Mouse (Mus musculus): ENCODE results near the gene Slc17a9. TPM values are rescaled to one million over a fixed set of nuclear protein-coding genes. Genes with fewer than 3 reads are reported as not detected.
"Not testable (repeated sequence)": the region's sequence is repeated elsewhere in the genome, so short reads cannot be mapped to it uniquely, and the experiment has no call there.

Gene Slc17a9
- total RNA-seq, 2 experiments from 2014 or later, result 0.44 to 0.50 TPM

GRCm38 (mm10) chr2:180709923-180710272 is 15.2 kb upstream of the Slc17a9 start, which contains the start of the genes Dido1 and Gid8:
Gene Dido1 (minus strand): TSS chr2:180709999.
Gene Gid8 (plus strand): TSS chr2:180710117.
- peak; percentile 97 for DNase-seq
- intact Hi-C loops (cut with DNase I), result no loop called here

DNA sequence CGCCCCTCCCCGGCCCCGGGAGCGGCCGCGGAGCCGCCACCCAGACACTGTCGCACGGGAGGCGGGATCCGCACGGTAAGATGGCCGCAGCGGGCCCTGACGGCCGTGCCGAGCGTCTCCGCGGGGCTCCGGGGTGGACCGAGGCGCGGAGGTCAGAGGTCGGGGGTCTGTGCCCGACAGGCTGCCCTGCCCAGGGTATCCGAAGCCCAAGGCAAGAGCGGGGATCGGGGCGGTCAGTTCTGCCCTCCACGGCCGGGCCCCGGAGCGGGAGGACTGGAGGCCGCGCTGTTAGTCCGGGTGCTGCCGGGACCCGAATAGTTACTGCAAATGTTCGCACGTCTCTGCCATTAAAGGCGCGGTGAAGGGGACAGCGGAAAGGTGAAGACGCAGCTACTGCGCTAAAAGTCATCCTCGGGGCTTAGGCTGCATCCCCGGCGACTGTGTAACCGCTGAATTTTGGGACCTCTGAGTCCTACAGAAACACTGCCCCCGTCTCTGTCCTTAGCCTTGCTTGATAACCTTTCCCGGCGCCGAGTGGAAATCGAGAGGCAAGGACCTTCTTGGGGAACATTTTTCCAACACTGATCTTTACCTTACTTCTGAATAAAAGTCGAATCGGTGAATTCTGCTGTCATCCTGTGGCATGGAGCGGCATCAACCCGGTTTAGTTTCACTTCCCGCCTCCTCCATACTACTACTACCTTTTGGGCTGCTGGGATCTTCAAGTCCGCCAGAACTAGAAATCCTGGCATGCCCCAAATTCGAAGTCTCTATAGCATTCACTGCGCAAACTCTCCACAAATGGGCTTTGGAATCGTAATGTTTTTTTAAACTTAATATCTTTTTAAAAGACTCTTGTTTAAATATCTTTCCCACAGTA is 14.5 kb upstream of the Slc17a9 start:
- intact Hi-C loops (cut with DNase I), result no loop called here
- no peak for DNase-seq

DNA sequence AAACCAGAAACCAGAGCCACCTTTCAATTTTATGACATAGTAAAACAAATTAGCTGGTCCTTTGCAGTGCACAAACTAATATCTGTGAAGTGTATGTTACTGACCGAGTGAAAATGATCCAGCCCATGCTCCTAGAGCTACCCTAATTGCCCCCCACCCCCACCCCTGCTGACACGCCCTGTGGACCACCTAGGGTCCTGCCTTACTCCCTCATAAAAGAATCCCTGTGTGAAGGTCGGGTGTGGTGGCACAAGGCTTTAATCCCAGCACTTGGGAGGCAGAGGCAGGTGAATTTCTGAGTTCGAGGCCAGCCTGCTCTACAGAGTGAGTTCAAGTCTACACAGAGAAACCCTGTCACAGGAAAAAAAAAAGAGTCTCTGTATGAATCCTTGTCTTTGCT is 13.5 kb upstream of the Slc17a9 start:
- DNase-seq, result no peak
- intact Hi-C loops (cut with DNase I), result no loop called here

- DNase-seq, result no peak
- intact Hi-C loops (cut with DNase I), result no loop called here
These were observed 12.9 kb upstream of the Slc17a9 start for GRCm38 (mm10) chr2:180712037-180712689.

DNA sequence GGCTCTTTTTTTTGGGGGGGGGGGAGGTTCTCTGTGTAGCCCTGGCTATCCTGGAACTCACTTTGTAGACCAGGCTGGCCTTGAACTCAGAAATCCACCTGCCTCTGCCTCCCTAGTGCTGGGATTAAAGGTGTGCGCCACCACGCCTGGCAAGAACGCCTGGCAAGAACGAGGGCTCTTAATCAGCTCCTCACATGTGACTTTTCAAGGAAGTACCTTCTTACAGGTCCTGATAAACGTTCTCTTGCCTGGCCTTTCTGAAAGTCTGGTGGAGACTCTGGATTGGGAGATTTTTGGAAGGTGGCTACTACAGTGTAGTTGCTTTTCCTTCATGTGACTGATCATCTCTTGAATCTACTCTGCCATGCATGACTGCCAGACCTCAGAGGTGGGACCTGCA is 2.3 kb upstream of the Slc17a9 start:
- intact Hi-C loops (cut with DNase I); DNase-seq: not testable (repeated sequence)

DNA sequence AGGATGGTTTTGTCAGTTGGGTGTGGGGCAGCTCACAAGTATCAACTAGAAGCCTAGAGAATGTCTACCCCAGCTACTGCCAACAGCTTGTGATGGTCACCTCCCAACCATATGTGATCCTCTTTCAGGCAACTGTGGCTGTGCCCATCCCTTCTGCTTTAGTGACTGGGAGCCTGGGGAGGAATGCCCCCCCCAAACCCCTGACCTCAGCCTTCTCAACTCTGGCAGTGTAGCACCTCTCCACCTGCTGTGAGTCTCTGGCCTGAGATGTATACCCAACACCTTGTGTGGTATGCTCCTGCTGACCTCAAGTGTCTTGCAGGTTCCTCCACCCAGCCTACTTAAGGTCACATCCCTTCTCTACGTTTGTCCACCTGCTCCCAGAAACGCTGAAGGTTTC is 1.2 kb upstream of the Slc17a9 start:
- intact Hi-C loops (cut with DNase I), result no loop called here

GRCm38 (mm10) chr2:180725414-180725778 is 333 bp downstream of the Slc17a9 start:
- no peak for DNase-seq
- intact Hi-C loops (cut with DNase I), result no loop called here

More for the DNA sequence above, 1.2 kb upstream of the Slc17a9 start:
- DNase-seq, result no peak

DNA sequence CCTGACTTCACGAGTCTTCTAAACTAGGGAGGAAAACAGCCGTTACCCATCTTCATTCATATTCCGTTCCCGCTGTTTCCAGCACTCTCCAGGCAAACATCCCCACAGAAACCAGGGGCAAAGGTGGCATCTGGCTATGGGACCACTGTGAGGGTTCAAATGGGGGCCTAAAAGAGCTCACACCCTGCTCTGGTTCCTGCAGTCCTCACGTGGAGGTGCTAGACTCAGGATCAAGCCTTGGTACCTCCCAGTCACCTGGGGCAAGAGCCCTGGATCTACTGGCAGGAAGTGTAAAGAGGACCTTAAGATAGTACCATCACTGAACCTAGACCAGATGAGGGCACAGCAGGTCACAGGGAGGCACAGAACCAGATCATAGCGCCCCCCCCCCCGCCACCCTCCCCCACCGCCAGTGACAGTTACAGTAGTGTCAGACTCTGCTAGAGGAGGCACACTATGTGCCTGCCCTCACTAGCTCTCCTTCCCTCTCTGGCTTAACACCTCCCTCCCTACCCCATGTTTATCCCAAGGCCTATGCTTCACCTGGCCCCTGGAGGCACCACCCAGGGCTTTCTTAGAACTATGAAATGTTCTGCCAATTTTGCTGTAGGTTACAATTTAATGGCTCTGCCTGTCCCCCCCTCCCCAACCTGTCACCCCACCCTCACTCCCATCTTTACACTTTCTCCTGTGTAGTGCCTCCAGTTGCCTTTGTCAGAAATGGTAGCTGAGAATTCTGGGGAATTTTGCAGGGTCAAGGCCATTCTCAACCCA is 980 bp downstream of the Slc17a9 start:
- intact Hi-C loops (cut with DNase I), result no loop called here
- DNase-seq, result no peak

DNA sequence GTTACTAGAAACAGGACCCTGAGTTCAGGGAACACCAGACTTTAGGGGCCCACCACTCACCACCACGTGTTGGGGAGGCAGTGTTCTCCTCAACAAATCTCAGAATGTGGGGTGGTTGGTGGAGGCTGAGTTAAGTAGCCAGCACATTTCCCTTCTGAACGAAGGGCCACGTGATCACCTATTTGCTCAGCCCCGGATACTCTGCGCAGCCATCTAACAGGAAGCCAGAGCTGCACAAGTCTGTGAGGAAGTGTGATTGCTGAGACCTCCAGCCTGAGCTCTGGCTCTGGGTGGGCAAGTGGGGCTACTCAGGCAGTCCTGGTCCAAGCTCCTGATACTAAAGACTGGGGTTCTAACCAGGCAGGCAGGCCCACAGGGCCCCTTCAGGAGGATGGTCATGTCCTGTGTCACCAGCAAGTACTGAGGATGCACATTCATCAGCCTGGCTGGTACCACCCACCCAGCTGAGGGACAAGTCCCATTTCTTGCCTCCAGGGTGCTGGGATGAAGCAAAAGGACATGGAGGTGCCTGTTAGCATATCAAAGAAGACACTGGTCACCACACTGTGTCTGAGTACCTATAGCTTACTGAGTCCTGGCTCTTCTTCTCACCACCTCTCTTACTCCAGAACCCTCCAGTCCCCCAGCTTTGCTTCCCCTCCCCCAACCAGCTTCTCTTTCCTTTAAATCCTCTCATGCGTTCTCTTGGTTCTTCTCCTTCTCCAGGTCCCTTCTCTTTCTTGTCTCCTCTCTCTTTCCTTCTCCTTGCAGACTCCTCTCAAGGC is 1.8 kb downstream of the Slc17a9 start:
- intact Hi-C loops (cut with DNase I), result no loop called here
- DNase-seq, result no peak

DNA sequence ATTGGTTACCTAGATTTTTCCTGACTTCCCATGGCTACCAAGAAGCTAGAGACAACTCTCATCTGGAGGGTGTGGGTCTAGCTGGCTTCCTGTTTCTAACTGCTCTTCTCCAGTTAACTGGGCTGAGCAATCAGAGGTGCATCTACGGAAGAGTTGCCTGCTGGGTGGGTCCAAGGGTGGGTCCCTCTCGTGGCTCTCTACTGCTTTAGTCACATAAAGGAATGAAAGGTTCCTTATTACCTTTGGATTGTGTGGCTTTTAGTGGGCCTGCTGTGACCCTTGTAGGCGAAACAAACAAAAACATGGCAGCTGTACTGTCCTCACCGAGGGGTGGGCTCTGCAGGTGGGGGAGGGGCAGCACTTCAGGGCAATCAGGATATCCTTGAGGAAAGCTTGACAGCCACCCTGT is 2.6 kb downstream of the Slc17a9 start:
- intact Hi-C loops (cut with DNase I), result no loop called here

GRCm38 (mm10) chr2:180731036-180731435 is 6.0 kb downstream of the Slc17a9 start:
- intact Hi-C loops (cut with DNase I), result no loop called here
- DNase-seq, result no peak

More for the DNA sequence above, 2.6 kb downstream of the Slc17a9 start:
- DNase-seq, result no peak

- intact Hi-C loops (cut with DNase I), result no loop called here
- no peak for DNase-seq
These were observed 6.9 kb downstream of the Slc17a9 start for GRCm38 (mm10) chr2:180731984-180732383.

DNA sequence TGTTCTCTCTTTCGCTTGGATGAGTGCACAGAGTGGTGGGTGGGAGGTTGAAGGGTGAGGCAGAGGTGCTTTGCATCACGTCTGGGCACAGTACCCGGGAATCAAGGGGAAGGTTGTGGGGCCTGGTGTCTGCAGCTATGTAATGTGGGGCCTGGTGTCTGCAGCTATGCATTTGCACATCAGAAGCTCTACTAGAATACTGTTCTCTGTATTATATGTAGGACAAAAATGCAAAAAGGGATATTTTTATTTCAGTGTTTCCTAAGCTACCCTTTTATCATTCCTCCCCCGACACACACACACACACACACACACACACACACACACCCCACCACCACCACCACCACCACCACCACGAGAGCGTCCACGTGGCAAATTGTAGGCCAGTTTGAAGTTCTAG is 10.2 kb downstream of the Slc17a9 start:
- intact Hi-C loops (cut with DNase I), result no loop called here
- no peak for DNase-seq

DNA sequence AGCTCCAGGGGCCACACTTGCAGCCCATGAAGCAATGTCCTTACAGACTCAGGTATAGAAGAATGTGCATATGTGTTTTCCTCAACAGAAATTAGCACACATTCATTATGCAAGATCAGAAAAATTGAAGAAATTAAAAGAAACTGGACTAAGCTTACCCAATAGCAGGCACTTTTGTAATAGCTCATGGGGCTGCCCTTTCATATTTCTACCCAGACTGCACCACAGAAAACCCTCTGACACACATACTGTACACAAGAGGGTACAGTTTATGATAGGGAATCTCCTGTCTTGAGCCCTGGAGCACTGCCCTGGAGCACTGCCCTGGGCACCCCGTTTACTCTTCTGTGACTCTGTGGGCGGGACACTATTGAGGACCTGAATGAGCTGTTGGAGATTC is 12.9 kb downstream of the Slc17a9 start:
- DNase-seq, result no peak
- intact Hi-C loops (cut with DNase I), result no loop called here

DNA sequence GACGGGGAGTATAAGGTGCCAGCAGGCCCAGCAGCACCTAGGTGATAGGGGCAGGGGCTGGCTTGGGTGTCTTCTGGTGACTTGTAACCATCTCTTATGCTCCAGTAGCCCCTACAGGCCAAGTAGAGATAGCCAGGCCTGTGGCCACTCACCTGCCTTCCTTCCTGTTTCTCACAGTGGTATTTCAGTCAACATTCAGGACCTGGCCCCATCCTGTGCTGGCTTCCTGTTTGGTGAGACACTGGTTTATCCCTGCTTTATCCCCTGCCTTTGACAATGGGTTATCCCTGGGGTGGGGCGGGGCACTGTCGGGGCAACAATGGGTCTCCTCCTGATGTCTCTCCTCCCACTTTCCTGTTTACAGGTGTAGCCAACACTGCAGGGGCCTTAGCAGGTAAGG is 15.3 kb downstream of the Slc17a9 start:
- intact Hi-C loops (cut with DNase I), result loop anchor here (10.0 kb wide), 1 partner anchor 156 kb away; the partner anchor contains the start of genes Mrgbp and Ogfr

GRCm38 (mm10) chr2:180741421-180741820 is 16.4 kb downstream of the Slc17a9 start:
- intact Hi-C loops (cut with DNase I), result loop anchor here (10.0 kb wide), 1 partner anchor 157 kb away; the partner anchor contains the start of genes Mrgbp and Ogfr

More for the DNA sequence above, 15.3 kb downstream of the Slc17a9 start:
- DNase-seq, result no peak

GRCm38 (mm10) chr2:180742820-180743219 is 17.8 kb downstream of the Slc17a9 start:
- no peak for DNase-seq

More at GRCm38 (mm10) chr2:180741421-180741820, 16.4 kb downstream of the Slc17a9 start:
- no peak for DNase-seq

DNA sequence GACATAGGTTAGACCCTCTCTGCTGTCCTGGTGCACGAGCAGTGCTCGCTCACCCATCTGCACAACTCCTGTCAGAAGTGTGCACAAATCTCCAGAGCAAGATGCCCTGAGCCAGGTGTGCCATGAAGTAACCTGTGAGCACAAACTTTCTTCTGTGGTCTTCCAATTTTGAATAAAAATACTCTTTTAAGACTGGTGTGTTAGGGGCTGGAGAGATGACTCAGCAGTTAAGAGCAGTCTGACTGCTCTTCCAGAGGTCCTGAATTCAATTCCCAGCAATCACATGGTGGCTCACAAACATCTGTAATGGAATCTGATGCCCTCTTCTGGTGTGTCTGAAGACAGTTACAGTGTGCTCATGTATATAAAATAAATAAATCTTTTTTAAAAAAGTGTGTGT is 18.3 kb downstream of the Slc17a9 start:
- no peak for DNase-seq
- intact Hi-C loops (cut with DNase I), result loop anchor here (10.0 kb wide), 1 partner anchor 159 kb away; the partner anchor contains the start of genes Mrgbp and Ogfr

More at GRCm38 (mm10) chr2:180742820-180743219, 17.8 kb downstream of the Slc17a9 start:
- intact Hi-C loops (cut with DNase I), result loop anchor here (10.0 kb wide), 1 partner anchor 158 kb away; the partner anchor contains the start of genes Mrgbp and Ogfr

- intact Hi-C loops (cut with DNase I), result loop anchor here (10.0 kb wide), 1 partner anchor 161 kb away; the partner anchor contains the start of genes Mrgbp and Ogfr
- DNase-seq, result peak; percentile 90
These were observed 20.3 kb downstream of the Slc17a9 start for GRCm38 (mm10) chr2:180745248-180745927.

Data from left cerebral cortex, postnatal 4 days (tissue).